Mouse (Mus musculus) myocyte (in vitro differentiated cells): Measurements from ENCODE around the gene Cfap157. TPM values are rescaled to one million over a fixed set of nuclear protein-coding genes. Genes with fewer than 3 reads are reported as not detected.

Experiments
- H3K27me3 ChIP-seq: one replicate; pipeline ENCODE4 v1.6.1; 2011; ENCODE audit not compliant: control insufficient read depth, insufficient read depth, insufficient read length
- H3K36me3 ChIP-seq: one replicate; pipeline ENCODE4 v1.6.1; 2011; ENCODE audit not compliant: control insufficient read depth, insufficient read depth
- H3K4me2 ChIP-seq: one replicate; pipeline ENCODE4 v1.6.1; 2011; ENCODE audit warnings: low read depth, control low read depth
- H3K4me3 ChIP-seq: one replicate; pipeline ENCODE4 v1.5.1; 2011; ENCODE audit warnings: mild to moderate bottlenecking, control low read depth, moderate library complexity
- H3K79me2 ChIP-seq: one replicate; pipeline ENCODE4 v1.6.1; 2011; ENCODE audit not compliant: control insufficient read depth, insufficient read depth
- H3ac ChIP-seq: one replicate; pipeline ENCODE4 v1.6.1; 2011; ENCODE audit not compliant: control insufficient read depth, insufficient read length
- CEBPB ChIP-seq: IDR thresholded peaks from 2 replicates; pipeline ENCODE4 v1.6.1; 2011; ENCODE audit warnings: mild to moderate bottlenecking, moderate library complexity; ENCODE audit not compliant: poor library complexity, insufficient read depth, severe bottlenecking
- E2F4 ChIP-seq: IDR thresholded peaks from one replicate; pipeline ENCODE4 v1.6.1; 2011; ENCODE audit warnings: mild to moderate bottlenecking, control low read depth, moderate library complexity; ENCODE audit not compliant: insufficient read depth
- MAX ChIP-seq: IDR thresholded peaks from one replicate; pipeline ENCODE4 v1.6.1; 2011; ENCODE audit warnings: low read depth, mild to moderate bottlenecking, control low read depth
- MYOD1 ChIP-seq, 3 experiments: IDR thresholded peaks; one replicate each; pipeline ENCODE4 v1.6.1; 2011; ENCODE audit warnings: control low read depth in 2 of 3, low read depth in 2 of 3, mild to moderate bottlenecking in 2 of 3, moderate library complexity in 1 of 3; ENCODE audit not compliant: insufficient read length in 2 of 3, control insufficient read depth in 1 of 3
- MYOG ChIP-seq, 3 experiments: IDR thresholded peaks; one replicate each; pipeline ENCODE4 v1.6.1; 2011; ENCODE audit warnings: control low read depth in 2 of 3, low read depth in 2 of 3, mild to moderate bottlenecking in 2 of 3; ENCODE audit not compliant: insufficient read length in 2 of 3, control insufficient read depth in 1 of 3, insufficient read depth in 1 of 3
- POLR2A ChIP-seq: IDR thresholded peaks from one replicate; pipeline ENCODE4 v1.6.1; 2011; ENCODE audit warnings: low read depth, mild to moderate bottlenecking, control low read depth, moderate library complexity; ENCODE audit not compliant: insufficient read length
- POLR2AphosphoS2 ChIP-seq: IDR thresholded peaks from one replicate; pipeline ENCODE4 v1.6.1; 2011; ENCODE audit warnings: low read depth, control low read depth; ENCODE audit not compliant: insufficient read length
- REST ChIP-seq: IDR thresholded peaks from one replicate; pipeline ENCODE4 v1.6.1; 2011; ENCODE audit warnings: mild to moderate bottlenecking, control low read depth, moderate library complexity; ENCODE audit not compliant: insufficient read depth, insufficient read length
- SRF ChIP-seq: IDR thresholded peaks from one replicate; pipeline ENCODE4 v1.6.1; 2011; ENCODE audit warnings: low read depth; ENCODE audit not compliant: control insufficient read depth, insufficient read length
- TCF12 ChIP-seq: IDR thresholded peaks from one replicate; pipeline ENCODE4 v1.6.1; 2011; ENCODE audit warnings: mild to moderate bottlenecking, control low read depth; ENCODE audit not compliant: poor library complexity, insufficient read depth, severe bottlenecking
- TCF3 ChIP-seq: IDR thresholded peaks from one replicate; pipeline ENCODE4 v1.6.1; 2011; ENCODE audit warnings: low read depth, control low read depth; ENCODE audit not compliant: insufficient read length
- USF1 ChIP-seq: IDR thresholded peaks from one replicate; pipeline ENCODE4 v1.6.1; 2011; ENCODE audit warnings: low read depth, mild to moderate bottlenecking, control low read depth, moderate library complexity
- polyA plus RNA-seq: library from polyadenylated mRNA; unstranded; fragments of >200 nt; fragmentation: generic; extraction: Trizol; gene quantifications from one replicate; pipeline ENCODE4 v1.2.1, GENCODE M21; 2012; ENCODE audit warnings: missing spikeins

Cfap157 gene
- polyA plus RNA-seq, 1 experiment: 0.30 TPM

- Histone ChIP-seq H3K36me3 (peaks cover 13% of the 10 kb centered on the region), H3ac (peak overlapping the region; percentile 21), H3K4me3 (peak overlapping the region; percentile 71), H3K79me2 (peaks cover 6% of the 10 kb centered on the region), H3K4me2 (peak overlapping the region; percentile 75), H3K27me3 (no peaks in the 10 kb centered on the region)
- TF ChIP-seq POLR2A (peak; percentile 51), POLR2AphosphoS2 (no peak), MYOG (IDR thresholded peaks at IDR 0.05; ENCODE audit: control insufficient read depth in 1 of 3, insufficient read depth in 1 of 3, insufficient read length in 2 of 3, low read depth in 2 of 3) (peak in 1 of 3 experiments; percentile 45), MYOD1 (IDR thresholded peaks at IDR 0.05; ENCODE audit: control insufficient read depth in 1 of 3, insufficient read length in 2 of 3, low read depth in 2 of 3) (peak in 1 of 3 experiments; percentile 2)
These were observed 8.0 kb downstream of the Cfap157 start for GRCm38 (mm10) chr2:32776192-32776591.

- Histone ChIP-seq H3K27me3 (no peaks in the 10 kb centered on the region), H3K4me2 (peak within 1 kb of the TSS; percentile 85), H3K79me2 (peaks cover 6% of the 10 kb centered on the region), H3K4me3 (peak within 1 kb of the TSS; percentile 71), H3ac (peak within 1 kb of the TSS; percentile 21), H3K36me3 (peaks cover 13% of the 10 kb centered on the region)
- TF ChIP-seq MAX (no peak), MYOG (IDR thresholded peaks at IDR 0.05; ENCODE audit: control insufficient read depth in 1 of 3, insufficient read depth in 1 of 3, insufficient read length in 2 of 3, low read depth in 2 of 3) (no peak), SRF (peak; percentile 80), POLR2A (peak; percentile 92), TCF12 (no peak), POLR2AphosphoS2 (peak; percentile 83)
These were observed 8.7 kb downstream of the Cfap157 start, which contains the start of the genes Ttc16 and Ptrh1 for GRCm38 (mm10) chr2:32775359-32776074. Gene Ttc16 (minus strand): TSS chr2:32775633. Gene Ptrh1 (plus strand): TSS chr2:32775786.

GRCm38 (mm10) chr2:32772626-32773279, 11.5 kb downstream of the Cfap157 start:
- Histone ChIP-seq H3K79me2 (peaks cover 6% of the 10 kb centered on the region), H3K27me3 (no peaks in the 10 kb centered on the region), H3K4me2 (no peak overlapping the region), H3K36me3 (peaks cover 8% of the 10 kb centered on the region), H3K4me3 (no peak overlapping the region), H3ac (no peak overlapping the region)
- TF ChIP-seq MYOG (IDR thresholded peaks at IDR 0.05; ENCODE audit: control insufficient read depth in 1 of 3, insufficient read depth in 1 of 3, insufficient read length in 2 of 3, low read depth in 2 of 3) (no peak), POLR2A (no peak), TCF3 (no peak), SRF (no peak), MAX (no peak), E2F4 (no peak), TCF12 (no peak), MYOD1 (IDR thresholded peaks at IDR 0.05; ENCODE audit: control insufficient read depth in 1 of 3, insufficient read length in 2 of 3, low read depth in 2 of 3) (no peak), CEBPB (no peak), POLR2AphosphoS2 (no peak), REST (no peak), USF1 (no peak)

GRCm38 (mm10) chr2:32771886-32772285, 12.3 kb downstream of the Cfap157 start:
- Histone ChIP-seq H3K4me3 (no peak overlapping the region), H3K4me2 (no peak overlapping the region), H3ac (no peak overlapping the region), H3K79me2 (peaks cover 6% of the 10 kb centered on the region), H3K27me3 (no peaks in the 10 kb centered on the region), H3K36me3 (no peaks in the 10 kb centered on the region)
- TF ChIP-seq MAX (no peak), MYOG (IDR thresholded peaks at IDR 0.05; ENCODE audit: control insufficient read depth in 1 of 3, insufficient read depth in 1 of 3, insufficient read length in 2 of 3, low read depth in 2 of 3) (no peak), TCF12 (no peak), TCF3 (no peak)

- H3K79me2 ChIP-seq: no peaks in the 10 kb centered on the region
- no peak overlapping the region for H3K4me2 ChIP-seq
- H3K36me3 ChIP-seq: no peaks in the 10 kb centered on the region
- TF ChIP-seq POLR2A: no peak
- no peaks in the 10 kb centered on the region for H3K27me3 ChIP-seq
- no peak overlapping the region for H3K4me3 ChIP-seq
- no peak overlapping the region for H3ac ChIP-seq
These were observed 14.7 kb downstream of the Cfap157 start for GRCm38 (mm10) chr2:32769327-32770085.
